Mouse (Mus musculus) midbrain, postnatal 0 days (tissue): ENCODE results near the gene Hcn2. TPM values are rescaled to one million over a fixed set of nuclear protein-coding genes. Genes with fewer than 3 reads are reported as not detected.
A peak's percentile ranks its signal among the peaks of the same experiment; 100 is the strongest.

Experiments used
- ATAC-seq: fragments of 200-750 bp; cut with Nextera tagmentation; 2 replicates; pipeline ENCODE4 v1.8.0; 2017; ENCODE audit warnings: moderate number of reproducible peaks, mild to moderate bottlenecking, moderate TSS enrichment, moderate library complexity; ENCODE audit not compliant: low FRiP score
- DNase-seq: peaks from one replicate; pipeline ENCODE4 v3.0.0-alpha.2; 2015; ENCODE audit warnings: low spot score
- H3K27ac ChIP-seq: fragments of 300-500 bp; sonication (generic); 2 replicates; pipeline ENCODE4 v1.5.1; 2014; ENCODE audit warnings: low read depth, mild to moderate bottlenecking, low read length, mixed read lengths
- H3K27me3 ChIP-seq: fragments of 300-500 bp; sonication (generic); 2 replicates; pipeline ENCODE4 v1.6.1; 2014; ENCODE audit warnings: low read length, control low read depth, mixed read lengths; ENCODE audit not compliant: insufficient read depth
- H3K36me3 ChIP-seq: fragments of 300-500 bp; sonication (generic); 2 replicates; pipeline ENCODE4 v1.6.1; 2014; ENCODE audit warnings: low read length, control low read depth, mixed read lengths; ENCODE audit not compliant: insufficient read depth
- H3K4me1 ChIP-seq: fragments of 300-500 bp; sonication (generic); 2 replicates; pipeline ENCODE4 v1.6.1; 2014; ENCODE audit warnings: mild to moderate bottlenecking, control low read depth, antibody characterized with exemption, low read length, mixed read lengths; ENCODE audit not compliant: insufficient read depth
- H3K4me2 ChIP-seq: fragments of 300-500 bp; sonication (generic); 2 replicates; pipeline ENCODE4 v1.6.1; 2014; ENCODE audit warnings: low read depth, mild to moderate bottlenecking, low read length, mixed read lengths; ENCODE audit not compliant: poor library complexity, severe bottlenecking
- H3K4me3 ChIP-seq: fragments of 300-500 bp; sonication (generic); 2 replicates; pipeline ENCODE4 v1.5.1; 2014; ENCODE audit warnings: low read depth, mild to moderate bottlenecking, low read length, moderate library complexity
- H3K9ac ChIP-seq: fragments of 300-500 bp; sonication (generic); replicated peaks from 2 replicates; pipeline ENCODE4 v1.6.1; 2014; ENCODE audit warnings: mild to moderate bottlenecking, low read length, moderate library complexity, mixed read lengths; ENCODE audit not compliant: poor library complexity, severe bottlenecking
- H3K9me3 ChIP-seq: fragments of 300-500 bp; sonication (generic); 2 replicates; pipeline ENCODE4 v1.6.1; 2016; ENCODE audit warnings: low read length, control low read depth
- CTCF ChIP-seq: IDR thresholded peaks from 2 replicates; pipeline ENCODE4 v1.5.1; 2016; ENCODE audit warnings: antibody characterized with exemption, mild to moderate bottlenecking
- WGBS: fragments of 180-500 bp; shearing (Covaris S2); extraction: QIAGEN DNeasy Blood & Tissue Kit; methylation state at CpG from one replicate; pipeline ENCODE4 v1.1.7; 2014; 5-methylcytosine and 5-hydroxymethylcytosine counted together
- polyA plus RNA-seq: library from polyadenylated mRNA; unstranded; fragments of >200 nt; fragmentation: Nextera tagmentation; extraction: Ambion mirVana; gene quantifications from 2 replicates; pipeline ENCODE4 v1.2.1, GENCODE M21; 2015
- total RNA-seq: library from RNA; depleted of rRNA; stranded (reverse); fragments of >200 nt; gene quantifications from 2 replicates; pipeline ENCODE4 v1.2.3, GENCODE M21; 2014

The Hcn2 gene
- total and polyA plus RNA-seq, 2 experiments from 2014 or later: 5.0 to 66.1 TPM

DNA sequence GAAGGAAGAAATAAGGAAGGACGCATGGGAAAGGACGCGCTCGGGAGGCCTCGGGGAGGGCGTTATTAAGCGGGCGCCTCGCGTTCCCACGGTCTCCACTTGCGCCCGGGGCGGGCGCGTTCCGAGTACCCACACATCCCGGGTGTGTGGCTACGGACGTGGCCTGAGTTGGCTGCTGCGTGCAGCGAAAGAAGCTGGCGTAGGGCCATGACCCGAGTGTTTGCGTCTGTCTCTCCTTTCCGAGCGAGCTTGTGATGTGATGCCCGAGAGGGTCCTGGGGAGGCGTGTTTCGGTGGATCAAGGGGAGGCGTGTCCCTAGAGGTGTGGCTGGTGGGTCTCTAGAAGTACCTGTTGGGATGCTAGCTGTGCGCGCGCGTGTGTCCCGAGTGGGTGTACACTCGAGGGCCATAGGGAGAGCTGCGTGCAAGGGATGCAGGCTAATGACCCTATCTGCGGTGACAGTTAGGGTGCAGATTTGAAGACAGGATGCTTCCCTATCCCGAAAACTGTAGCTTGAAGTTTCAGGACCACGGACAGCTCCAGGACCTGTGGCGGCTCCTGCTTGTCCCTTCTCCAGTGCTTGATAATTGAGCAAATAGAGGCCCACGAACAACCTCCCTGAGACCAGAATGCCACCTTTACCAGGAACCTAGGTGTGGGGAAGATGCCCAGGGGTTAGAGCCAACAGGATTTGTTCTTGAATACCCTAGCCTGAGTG lies 1.4 kb downstream of the Hcn2 start:
- Histone ChIP-seq H3K27me3 (no peaks in the 10 kb centered on the region), H3K4me3 (peak overlapping the region; percentile 83), H3K27ac (no peak overlapping the region), H3K4me1 (no peaks in the 10 kb centered on the region; the same call in 1 of the 2 replicates), H3K9ac (peak overlapping the region; percentile 84), H3K9me3 (no peaks in the 10 kb centered on the region), H3K36me3 (no peaks in the 10 kb centered on the region), H3K4me2 (peak overlapping the region; percentile 66)
- ATAC-seq (no peak), DNase-seq (no peak)
- WGBS: 3% methylated on average over 43 of the region's 43 CpGs
- no peak for TF ChIP-seq CTCF

DNA sequence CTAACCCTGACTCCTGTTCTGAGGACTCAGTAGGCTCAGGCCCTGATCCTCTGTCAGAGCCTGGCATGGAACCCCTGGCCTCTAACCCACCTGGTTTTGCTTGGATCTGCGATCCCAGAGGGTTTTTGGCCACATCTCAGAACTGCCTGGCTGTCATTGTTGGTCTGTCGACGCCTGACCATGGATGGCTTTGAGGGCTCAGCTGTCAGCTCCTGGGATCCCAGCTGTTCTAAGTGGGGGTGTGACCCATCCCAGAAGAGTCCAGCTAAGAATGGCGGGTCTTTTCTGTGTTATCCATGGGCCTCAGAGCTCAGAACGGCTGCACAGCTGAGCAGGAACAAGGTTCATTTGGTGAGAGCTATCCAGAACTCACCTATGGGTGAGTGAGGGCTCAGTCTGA lies 4.7 kb downstream of the Hcn2 start:
- Histone ChIP-seq H3K9me3 (no peaks in the 10 kb centered on the region), H3K9ac (no peak overlapping the region), H3K4me3 (no peak overlapping the region), H3K27me3 (no peaks in the 10 kb centered on the region), H3K4me2 (no peak overlapping the region), H3K4me1 (no peaks in the 10 kb centered on the region; the same call in 1 of the 2 replicates), H3K36me3 (peaks cover 7% of the 10 kb centered on the region; the same call in 1 of the 2 replicates), H3K27ac (no peak overlapping the region)
- WGBS: 61% methylated on average over 5 of the region's 5 CpGs
- no peak for TF ChIP-seq CTCF
- ATAC-seq: no peak
- DNase-seq: no peak

DNA sequence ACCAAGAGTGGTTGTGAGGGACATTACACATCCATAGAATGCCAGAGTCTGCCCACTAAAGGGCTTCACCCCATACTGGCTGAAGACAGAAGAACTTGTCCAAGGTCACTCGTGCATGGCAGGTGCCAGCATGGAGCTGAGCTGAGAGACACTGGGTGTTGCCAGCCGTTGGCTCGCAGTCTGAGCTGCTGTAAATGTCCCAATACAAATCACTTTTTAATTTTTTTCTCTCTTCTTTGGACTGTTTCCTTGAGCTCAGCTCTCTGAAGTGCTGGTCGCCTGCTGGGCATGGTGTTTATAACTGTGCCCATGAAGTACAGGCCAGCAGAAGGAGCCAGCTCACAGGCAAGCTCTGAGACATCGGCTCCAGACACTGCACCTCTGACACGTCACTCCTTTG lies 6.6 kb downstream of the Hcn2 start:
- 48% methylated on average over 6 of the region's 6 CpGs for WGBS
- no peak overlapping the region for H3K27ac ChIP-seq
- peak; percentile 58 for DNase-seq
- H3K36me3 ChIP-seq: peaks cover 7% of the 10 kb centered on the region; the same call in 1 of the 2 replicates
- no peaks in the 10 kb centered on the region for H3K27me3 ChIP-seq
- ATAC-seq: no peak; the same call in 1 of the 2 replicates
- H3K4me2 ChIP-seq: no peak overlapping the region
- no peak for TF ChIP-seq CTCF
- H3K9ac ChIP-seq: no peak overlapping the region
- no peaks in the 10 kb centered on the region; the same call in 1 of the 2 replicates for H3K4me1 ChIP-seq
- H3K9me3 ChIP-seq: no peaks in the 10 kb centered on the region
- H3K4me3 ChIP-seq: no peak overlapping the region

DNA sequence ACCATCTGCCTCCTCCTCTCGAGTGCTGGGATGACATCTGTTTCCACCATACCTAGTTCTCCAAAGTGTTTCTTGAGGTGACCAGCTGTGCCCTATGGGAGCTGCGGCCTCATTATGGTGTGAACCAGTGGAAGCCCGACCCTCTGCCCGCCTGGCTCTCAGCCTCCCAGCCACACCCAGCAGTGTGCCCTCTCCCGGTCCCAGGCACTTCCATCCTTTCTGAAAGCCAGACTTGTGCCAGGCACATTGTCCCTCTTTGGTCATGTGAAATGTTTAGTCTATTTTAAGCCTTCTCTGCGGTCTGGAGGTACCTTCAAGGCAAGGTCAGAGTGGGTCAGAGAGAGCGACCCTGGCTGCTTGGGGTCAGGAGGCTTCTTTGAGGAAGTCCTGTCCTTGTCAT lies 7.3 kb downstream of the Hcn2 start:
- H3K27me3 ChIP-seq: no peaks in the 10 kb centered on the region
- DNase-seq (no peak), ATAC-seq (no peak)
- no peak for TF ChIP-seq CTCF
- H3K4me3 ChIP-seq: no peak overlapping the region
- H3K4me2 ChIP-seq: no peak overlapping the region
- no peaks in the 10 kb centered on the region for H3K9me3 ChIP-seq
- H3K36me3 ChIP-seq: peaks cover 7% of the 10 kb centered on the region; the same call in 1 of the 2 replicates
- H3K4me1 ChIP-seq: no peaks in the 10 kb centered on the region
- 90% methylated on average over 7 of the region's 7 CpGs for WGBS
- H3K27ac ChIP-seq: no peak overlapping the region
- no peak overlapping the region for H3K9ac ChIP-seq

DNA sequence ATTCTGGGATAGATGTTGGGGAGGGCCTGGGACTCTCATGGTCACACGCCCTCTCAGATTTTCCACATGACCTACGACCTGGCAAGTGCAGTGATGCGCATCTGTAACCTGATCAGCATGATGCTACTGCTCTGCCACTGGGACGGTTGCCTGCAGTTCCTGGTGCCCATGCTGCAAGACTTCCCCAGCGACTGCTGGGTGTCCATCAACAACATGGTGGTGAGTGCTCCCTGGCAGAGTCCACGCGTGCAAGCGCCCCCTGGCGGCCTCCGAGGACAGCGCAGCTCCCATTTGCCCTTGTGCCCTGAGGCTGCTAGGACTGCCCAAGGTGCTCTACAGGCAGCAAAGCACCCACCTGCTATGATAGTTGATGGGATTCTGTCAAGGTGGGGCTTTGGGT lies 9.7 kb downstream of the Hcn2 start:
- peaks cover 10% of the 10 kb centered on the region; the same call in 1 of the 2 replicates for H3K36me3 ChIP-seq
- H3K27me3 ChIP-seq: no peaks in the 10 kb centered on the region
- DNase-seq: no peak
- no peak overlapping the region for H3K27ac ChIP-seq
- TF ChIP-seq CTCF: peak; percentile 57
- WGBS: 31% methylated on average over 11 of the region's 11 CpGs
- H3K9me3 ChIP-seq: no peaks in the 10 kb centered on the region
- no peak for ATAC-seq
- H3K4me2 ChIP-seq: no peak overlapping the region
- no peaks in the 10 kb centered on the region for H3K4me1 ChIP-seq
- H3K4me3 ChIP-seq: no peak overlapping the region
- H3K9ac ChIP-seq: no peak overlapping the region
